Mouse (Mus musculus) MEL (cell line): ENCODE measurements around the gene Nrip2. TPM values are rescaled to one million over a fixed set of nuclear protein-coding genes. Genes with fewer than 3 reads are reported as not detected.

Experiments used
- DNase-seq: peaks from one replicate; pipeline ENCODE4 v3.0.0; 2011; ENCODE audit warnings: low read depth, low spot score
- H3K27ac ChIP-seq: 2 replicates; pipeline ENCODE4 v1.5.1; 2012; ENCODE audit warnings: low read depth, mild to moderate bottlenecking, control low read depth, low read length, moderate library complexity; ENCODE audit not compliant: control insufficient read depth
- H3K27me3 ChIP-seq, 2 experiments: fragments of 150-350 bp in 1 of 2; sonication (generic) in 1 of 2; 2 replicates each; pipeline ENCODE4 v1.6.1; 2012; ENCODE audit warnings: low read length in 2 of 2, mild to moderate bottlenecking in 2 of 2, improper control_type of control experiment in 1 of 2, moderate library complexity in 1 of 2; ENCODE audit not compliant: insufficient read depth in 2 of 2, control insufficient read depth in 1 of 2
- H3K36me3 ChIP-seq, 2 experiments: 2 replicates each; pipeline ENCODE4 v1.6.1; 2012 to 2014; ENCODE audit warnings: low read length in 2 of 2, improper control_type of control experiment in 1 of 2, inconsistent platforms in 1 of 2, mild to moderate bottlenecking in 1 of 2; ENCODE audit not compliant: insufficient read depth in 2 of 2, control insufficient read depth in 1 of 2
- H3K4me1 ChIP-seq, 2 experiments: fragments of 150-350 bp in 1 of 2; sonication (generic) in 1 of 2; 2 replicates each; pipeline ENCODE4 v1.6.1; 2012; ENCODE audit warnings: low read length in 2 of 2, improper control_type of control experiment in 1 of 2, mild to moderate bottlenecking in 1 of 2; ENCODE audit not compliant: insufficient read depth in 2 of 2, control insufficient read depth in 1 of 2
- H3K4me3 ChIP-seq, 2 experiments: fragments of 150-350 bp in 1 of 2; sonication (generic) in 1 of 2; 2 replicates each; pipeline ENCODE4 v1.5.1; 2012; ENCODE audit warnings: low read depth in 2 of 2, low read length in 2 of 2, mild to moderate bottlenecking in 2 of 2, moderate library complexity in 2 of 2, control low read depth in 1 of 2, improper control_type of control experiment in 1 of 2; ENCODE audit not compliant: control insufficient read depth in 1 of 2, insufficient read depth in 1 of 2
- H3K79me2 ChIP-seq: 2 replicates; pipeline ENCODE4 v1.6.1; 2012; ENCODE audit warnings: mild to moderate bottlenecking, low read length, moderate library complexity; ENCODE audit not compliant: control insufficient read depth, poor library complexity, insufficient read depth
- H3K9ac ChIP-seq: 2 replicates; pipeline ENCODE4 v1.6.1; 2012; ENCODE audit warnings: low read depth, mild to moderate bottlenecking, control low read depth, low read length, moderate library complexity; ENCODE audit not compliant: control insufficient read depth, poor library complexity, severe bottlenecking
- H3K9me3 ChIP-seq: fragments of 150-350 bp; sonication (generic); replicated peaks from 2 replicates; pipeline ENCODE4 v1.6.1; 2012; ENCODE audit warnings: mild to moderate bottlenecking, low read length, improper control_type of control experiment, moderate library complexity; ENCODE audit not compliant: insufficient read depth
- CHD1 ChIP-seq: IDR thresholded peaks from 2 replicates; pipeline ENCODE4 v1.6.1; 2012; ENCODE audit warnings: low read depth, mild to moderate bottlenecking, inconsistent platforms, low read length, improper control_type of control experiment
- E2F4 ChIP-seq: IDR thresholded peaks from 2 replicates; pipeline ENCODE4 v1.6.1; 2011; ENCODE audit warnings: low read depth, low read length, improper control_type of control experiment, borderline replicate concordance
- ELF1 ChIP-seq: IDR thresholded peaks from 2 replicates; pipeline ENCODE4 v1.6.1; 2014; ENCODE audit warnings: low read depth, mild to moderate bottlenecking, inconsistent platforms, low read length, improper control_type of control experiment, moderate library complexity
- ETS1 ChIP-seq: IDR thresholded peaks from 2 replicates; pipeline ENCODE4 v1.6.1; 2012; ENCODE audit warnings: low read depth, mild to moderate bottlenecking, inconsistent platforms, low read length, improper control_type of control experiment, moderate library complexity
- HCFC1 ChIP-seq: IDR thresholded peaks from 2 replicates; pipeline ENCODE4 v1.6.1; 2012; ENCODE audit warnings: low read depth, mild to moderate bottlenecking, inconsistent platforms, low read length, improper control_type of control experiment, moderate library complexity
- JUND ChIP-seq: IDR thresholded peaks from 2 replicates; pipeline ENCODE4 v1.6.1; 2011; ENCODE audit warnings: low read depth, mild to moderate bottlenecking, improper control_type of control experiment, low read length
- MAX ChIP-seq: IDR thresholded peaks from 2 replicates; pipeline ENCODE4 v1.6.1; 2011; ENCODE audit warnings: low read length, improper control_type of control experiment
- MAZ ChIP-seq: IDR thresholded peaks from 2 replicates; pipeline ENCODE4 v1.6.1; 2012; ENCODE audit warnings: low read depth, mild to moderate bottlenecking, inconsistent platforms, low read length, improper control_type of control experiment
- MEF2A ChIP-seq: IDR thresholded peaks from 2 replicates; pipeline ENCODE4 v1.6.1; 2014; ENCODE audit warnings: low read depth, mild to moderate bottlenecking, inconsistent platforms, low read length, improper control_type of control experiment; ENCODE audit not compliant: poor library complexity, insufficient replicate concordance, severe bottlenecking; ENCODE audit errors: extremely low read depth
- MYB ChIP-seq: IDR thresholded peaks from 2 replicates; pipeline ENCODE4 v1.6.1; 2011; ENCODE audit warnings: mild to moderate bottlenecking, low read depth, low read length, improper control_type of control experiment
- MYC ChIP-seq: IDR thresholded peaks from 2 replicates; pipeline ENCODE4 v1.6.1; 2011; ENCODE audit warnings: low read depth, mild to moderate bottlenecking, low read length, improper control_type of control experiment, moderate library complexity
- RAD21 ChIP-seq: IDR thresholded peaks from 2 replicates; pipeline ENCODE4 v1.6.1; 2011; ENCODE audit warnings: mild to moderate bottlenecking, low read depth, low read length, improper control_type of control experiment
- RCOR1 ChIP-seq: IDR thresholded peaks from 2 replicates; pipeline ENCODE4 v1.6.1; 2012; ENCODE audit warnings: low read depth, mild to moderate bottlenecking, inconsistent platforms, low read length, improper control_type of control experiment
- SIN3A ChIP-seq: IDR thresholded peaks from 2 replicates; pipeline ENCODE4 v1.6.1; 2012; ENCODE audit warnings: low read length, improper control_type of control experiment, inconsistent platforms
- TCF12 ChIP-seq: IDR thresholded peaks from 2 replicates; pipeline ENCODE4 v1.6.1; 2014; ENCODE audit warnings: low read depth, mild to moderate bottlenecking, inconsistent platforms, low read length, improper control_type of control experiment, moderate library complexity
- UBTF ChIP-seq: IDR thresholded peaks from 2 replicates; pipeline ENCODE4 v1.6.1; 2012; ENCODE audit warnings: low read depth, mild to moderate bottlenecking, inconsistent platforms, low read length, improper control_type of control experiment, moderate library complexity, borderline replicate concordance; ENCODE audit not compliant: insufficient read depth
- USF1 ChIP-seq: IDR thresholded peaks from 2 replicates; pipeline ENCODE4 v1.6.1; 2014; ENCODE audit warnings: low read depth, mild to moderate bottlenecking, inconsistent platforms, low read length, improper control_type of control experiment, moderate library complexity
- ZC3H11A ChIP-seq: IDR thresholded peaks from 2 replicates; pipeline ENCODE4 v1.6.1; 2012; ENCODE audit warnings: low read depth, mild to moderate bottlenecking, inconsistent platforms, low read length, improper control_type of control experiment
- ZKSCAN1 ChIP-seq: IDR thresholded peaks from 2 replicates; pipeline ENCODE4 v1.6.1; 2012; ENCODE audit warnings: low read depth, mild to moderate bottlenecking, inconsistent platforms, low read length, improper control_type of control experiment, moderate library complexity
- ZMIZ1 ChIP-seq: IDR thresholded peaks from 2 replicates; pipeline ENCODE4 v1.6.1; 2012; ENCODE audit warnings: low read depth, mild to moderate bottlenecking, inconsistent platforms, low read length, improper control_type of control experiment, moderate library complexity
- polyA plus RNA-seq, 2 experiments: library from polyadenylated mRNA; stranded (reverse) in 1 of 2; unstranded in 1 of 2; fragments of >175 nt in 1 of 2; fragments of >200 nt in 1 of 2; gene quantifications; 2 replicates each; pipeline versions ENCODE4 v1.2.1 to v1.2.4; 2012; ENCODE audit warnings: low replicate concordance in 2 of 2, low read depth in 1 of 2; ENCODE audit not compliant: insufficient read length in 2 of 2, insufficient read depth in 1 of 2, missing spikeins in 1 of 2
- total RNA-seq: library from RNA; depleted of rRNA; stranded (reverse); fragments of 300-350 nt; gene quantifications from 2 replicates; pipeline ENCODE4 v1.2.3, GENCODE M21; 2012

Nrip2 gene
- total and polyA plus RNA-seq, 3 experiments: 0.04 to 0.86 TPM; not detected in 1

DNA sequence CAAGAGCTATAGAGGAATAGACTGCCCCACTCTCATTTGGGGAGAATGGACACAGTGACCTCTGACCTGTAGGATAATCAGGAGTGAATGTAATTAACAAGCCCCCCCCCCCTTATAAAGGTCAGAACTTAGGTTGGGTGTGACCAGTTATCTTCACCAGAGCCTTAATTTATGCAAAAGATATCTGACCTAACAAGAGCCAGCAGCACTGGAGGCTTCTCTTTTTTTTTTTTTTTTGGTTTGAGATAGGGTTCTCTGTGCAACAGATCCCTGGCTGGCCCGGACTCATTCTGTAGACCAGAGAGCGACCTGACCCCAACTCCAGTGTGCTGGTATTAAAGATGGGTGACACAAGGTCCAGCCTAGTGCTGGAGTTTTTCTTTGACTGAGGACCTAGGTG is 30.2 kb downstream of the Nrip2 start (continued):
- no peak for TF ChIP-seq ZMIZ1
- TF ChIP-seq UBTF: no peak
- peak; percentile 21; the same call in 1 of the 2 replicates for TF ChIP-seq SIN3A
- TF ChIP-seq RCOR1: peak; percentile 43; the same call in 1 of the 2 replicates
- no peak for TF ChIP-seq HCFC1
- no peak for TF ChIP-seq ZC3H11A
- no peak for TF ChIP-seq JUND
- TF ChIP-seq MEF2A: no peak
- no peak for TF ChIP-seq ELF1
- TF ChIP-seq ZKSCAN1: no peak; the same call in 1 of the 2 replicates

GRCm38 (mm10) chr6:128429826-128430225 is 30.7 kb downstream of the Nrip2 start:
- Histone ChIP-seq H3K79me2 (no peaks in the 10 kb centered on the region; the same call in 1 of the 2 replicates), H3K4me1 (peaks cover 11 to 18% of the 10 kb centered on the region in 2 experiments), H3K36me3 (peaks cover 21 to 28% of the 10 kb centered on the region in 2 experiments), H3K27ac (peak overlapping the region; percentile 46)
- TF ChIP-seq ETS1 (no peak), TCF12 (no peak), MEF2A (no peak), ZKSCAN1 (no peak), RAD21 (no peak), CHD1 (no peak), USF1 (no peak), HCFC1 (no peak)
- TF ChIP-seq, all 39 proteins: peak for 0
- Histone ChIP-seq H3K9me3 (no peaks in the 10 kb centered on the region; the same call in 1 of the 2 replicates), H3K27me3 (no peaks in the 10 kb centered on the region), H3K9ac (no peak overlapping the region), H3K4me3 (no peak overlapping the region)
- peak; percentile 48 for DNase-seq

DNA sequence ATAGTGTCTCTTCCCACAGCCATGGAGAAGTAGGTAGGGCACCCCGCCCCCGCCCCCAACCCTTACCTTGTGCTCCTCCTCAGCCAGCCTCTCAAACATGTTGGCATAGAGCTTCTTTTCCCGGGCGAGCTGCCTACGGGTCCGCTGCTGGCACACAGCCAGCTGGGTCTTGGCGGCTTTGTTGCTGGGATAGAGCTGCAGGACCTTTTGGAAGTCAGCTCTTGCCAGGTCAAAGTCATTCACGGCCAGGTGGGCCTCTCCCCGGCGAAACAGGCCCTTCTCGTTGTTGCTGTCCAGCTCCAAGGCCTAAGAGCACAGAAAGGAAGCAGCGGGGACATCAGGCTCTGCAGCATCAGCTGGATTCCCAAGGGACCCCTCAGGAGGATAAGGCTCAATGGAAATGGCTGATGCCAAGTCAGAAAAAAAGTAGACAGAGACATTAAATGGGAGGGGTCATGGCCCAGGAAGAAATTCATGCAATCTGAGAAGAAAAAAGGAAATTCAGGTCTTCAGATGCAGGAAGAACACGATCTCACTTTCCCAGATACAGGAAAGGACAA is 33.3 kb downstream of the Nrip2 start:
- no peak overlapping the region for H3K9ac ChIP-seq
- no peaks in the 10 kb centered on the region; the same call in 1 of the 2 replicates for H3K9me3 ChIP-seq
- H3K36me3 ChIP-seq: peaks cover 32 to 39% of the 10 kb centered on the region in 2 experiments
- peaks cover 9% of the 10 kb centered on the region for H3K79me2 ChIP-seq
- H3K27ac ChIP-seq: no peak overlapping the region
- DNase-seq: no peak
- no peak overlapping the region for H3K4me3 ChIP-seq
- TF ChIP-seq HCFC1 (no peak), E2F4 (no peak), MAX (no peak), UBTF (no peak), MYC (no peak), MYB (no peak), MAZ (no peak), ZC3H11A (no peak), SIN3A (no peak)
- H3K4me1 ChIP-seq: peaks cover 23 to 37% of the 10 kb centered on the region in 2 experiments
- no peaks in the 10 kb centered on the region for H3K27me3 ChIP-seq
